Mouse (Mus musculus): ENCODE data around the gene Epn2.

DNA sequence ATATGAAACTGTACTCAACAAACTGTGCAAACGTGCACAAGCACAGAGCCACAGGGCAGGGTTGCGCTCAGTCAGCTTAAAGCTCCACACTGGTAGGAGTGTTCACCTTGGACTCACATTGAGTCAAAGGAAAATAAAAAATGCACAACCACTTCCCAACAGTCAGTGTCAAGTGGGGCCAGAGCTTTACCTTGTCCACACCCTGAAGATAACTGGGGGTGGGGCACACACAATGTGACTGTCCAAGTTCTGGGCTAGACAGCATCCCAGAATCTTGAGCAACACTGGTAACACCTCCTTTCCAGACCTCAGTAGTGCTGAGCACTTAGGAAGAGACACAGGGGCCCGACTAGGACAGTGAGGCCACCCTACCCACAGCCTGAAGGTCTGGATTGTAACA lies 60.6 kb downstream of the Epn2 start:
- no peak for TF ChIP-seq CTCF (IDR thresholded peaks at IDR 0.05; ENCODE audit: borderline replicate concordance, extremely low read depth, insufficient read depth, insufficient read length)
- no peak for TF ChIP-seq POLR2A (IDR thresholded peaks at IDR 0.05; ENCODE audit: borderline replicate concordance, extremely low read depth, insufficient read depth, insufficient read length, poor library complexity, severe bottlenecking)

All from brain, embryonic 14.5 days (tissue).